Mouse (Mus musculus) lung, postnatal 14 days (tissue): ENCODE results near the gene Gpr176.

Source experiments
- DNase-seq: peaks from one replicate; pipeline ENCODE4 v3.0.0; 2021

The Gpr176 gene

GRCm38 (mm10) chr2:118371841-118372240 is 1.4 kb downstream of the Gpr176 start:
- DNase-seq: no peak

- DNase-seq: no peak
Observed at GRCm38 (mm10) chr2:118355138-118355719, 18.0 kb downstream of the Gpr176 start.

GRCm38 (mm10) chr2:118353916-118354403 is 19.3 kb downstream of the Gpr176 start:
- DNase-seq: no peak

GRCm38 (mm10) chr2:118353498-118353897 is 19.7 kb downstream of the Gpr176 start:
- DNase-seq: no peak

DNA sequence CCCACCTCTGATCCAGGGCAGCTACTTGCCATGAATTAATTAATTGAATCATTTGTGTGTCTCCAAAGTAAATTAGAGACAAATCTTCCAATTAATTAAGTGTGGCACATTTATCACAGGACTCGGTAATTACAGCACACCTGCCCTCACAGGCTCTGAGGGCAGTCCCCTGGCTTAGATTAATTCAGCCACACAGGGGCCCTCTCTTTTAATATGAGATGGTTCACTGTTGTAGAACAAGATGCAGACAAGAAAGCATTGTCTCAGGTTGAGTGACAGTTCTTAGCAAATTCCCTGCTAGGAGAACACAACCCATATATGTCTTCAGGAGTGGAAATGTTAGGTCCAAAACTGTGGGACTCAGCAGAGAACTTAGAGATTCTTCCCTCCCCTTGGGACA is 27.7 kb downstream of the Gpr176 start:
- DNase-seq: no peak

DNA sequence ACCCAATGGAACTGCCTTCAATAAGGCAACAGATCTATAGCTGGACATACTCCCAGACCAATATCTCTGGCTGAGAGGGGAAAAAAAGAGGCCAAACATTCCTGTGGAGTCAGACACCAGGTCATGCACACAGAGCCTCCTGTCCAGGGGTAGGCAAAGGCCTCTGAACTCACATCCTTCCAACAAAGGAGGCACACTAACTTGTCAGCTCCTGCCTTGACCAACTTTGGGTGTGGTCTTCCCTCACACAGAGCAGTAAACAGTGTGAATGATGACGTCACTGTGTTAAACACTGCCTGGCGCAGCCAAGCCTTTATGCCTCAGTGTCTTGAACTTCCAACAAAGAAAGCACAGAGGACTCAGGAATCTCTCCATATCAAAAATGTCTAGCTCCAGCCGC is 29.3 kb downstream of the Gpr176 start:
- no peak for DNase-seq

DNA sequence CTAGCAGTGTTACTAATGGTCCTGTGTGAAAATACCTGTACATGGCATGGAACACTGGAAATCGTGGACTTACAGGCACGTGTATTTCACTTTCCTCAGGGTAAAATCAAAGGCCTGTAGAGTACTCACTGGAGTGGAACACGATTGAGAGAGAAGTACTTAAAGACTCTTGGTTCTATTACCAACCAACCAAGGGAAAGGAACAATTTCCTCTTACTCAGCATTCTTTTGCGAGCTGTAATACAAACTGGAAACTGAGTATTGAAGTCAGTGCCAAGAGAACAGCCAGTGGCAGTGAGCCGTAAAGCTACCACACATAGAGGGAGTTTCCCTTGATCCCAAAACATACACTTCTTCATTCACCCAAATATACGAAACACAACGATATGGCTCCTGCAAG is 31.9 kb downstream of the Gpr176 start:
- no peak for DNase-seq

DNA sequence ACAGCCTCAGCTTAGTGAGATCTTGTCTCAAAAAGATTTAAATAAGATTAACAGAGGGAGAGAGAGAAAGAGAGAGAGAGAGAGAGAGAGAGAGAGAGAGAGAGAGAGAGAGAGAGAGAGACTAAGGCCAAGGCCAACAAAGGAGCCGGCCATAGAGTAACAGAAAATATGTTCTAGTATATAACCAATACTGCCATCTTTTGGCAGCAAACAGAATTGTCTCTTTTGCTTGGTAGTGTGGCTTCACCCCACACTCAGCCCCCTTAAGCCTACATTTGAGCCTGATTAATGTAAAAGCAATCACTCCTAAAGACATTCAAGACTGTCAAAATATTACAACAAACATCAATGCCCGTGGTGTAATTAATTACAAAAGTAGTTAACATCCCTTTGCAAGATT is 37.1 kb downstream of the Gpr176 start:
- DNase-seq: peak; percentile 4

- no peak for DNase-seq
Observed at GRCm38 (mm10) chr2:118322663-118323062, 50.6 kb downstream of the Gpr176 start.

DNA sequence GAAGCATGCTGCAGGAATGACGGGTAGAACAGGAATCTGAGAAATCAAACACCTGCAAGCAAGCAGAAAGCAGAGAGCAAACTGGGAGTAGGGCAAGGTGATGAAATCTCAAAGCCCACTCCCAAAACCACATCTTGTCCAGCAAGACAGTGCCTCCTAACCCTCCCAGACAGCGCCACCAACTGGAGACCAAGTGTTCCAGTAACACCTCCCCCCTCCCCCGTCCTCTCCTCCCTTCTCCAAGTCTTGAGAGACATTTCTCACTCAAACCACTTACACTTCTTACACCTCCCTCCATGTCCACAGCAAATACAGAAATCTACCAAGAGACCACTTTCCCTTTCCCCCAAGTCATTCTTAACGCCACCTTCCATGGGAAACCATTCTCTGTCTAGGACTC is 51.4 kb downstream of the Gpr176 start:
- DNase-seq: no peak

DNA sequence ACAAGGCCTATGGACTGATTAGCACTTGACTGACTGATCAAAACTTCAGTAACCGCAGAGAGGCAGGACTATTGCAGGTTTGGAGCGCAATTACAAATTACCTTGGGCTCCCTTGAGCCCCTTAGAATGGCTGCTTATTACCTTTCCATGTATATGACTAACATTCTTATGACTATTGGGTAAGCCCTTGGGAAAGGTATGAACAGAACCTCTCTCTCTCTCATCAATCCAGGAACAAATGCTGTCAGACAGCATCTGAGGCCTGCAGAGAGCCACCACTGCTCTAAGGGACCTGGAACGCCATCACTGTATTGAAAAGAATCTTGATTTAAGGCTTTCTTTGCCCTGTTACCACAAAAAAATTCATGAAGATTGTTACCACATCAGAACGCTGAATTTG is 52.1 kb downstream of the Gpr176 start:
- DNase-seq: no peak

- DNase-seq: no peak
Observed at GRCm38 (mm10) chr2:118320519-118320918, 52.7 kb downstream of the Gpr176 start.

- DNase-seq: no peak
Observed at GRCm38 (mm10) chr2:118319176-118319575, 54.0 kb downstream of the Gpr176 start.

- DNase-seq: no peak
Observed at GRCm38 (mm10) chr2:118316939-118317338, 56.3 kb downstream of the Gpr176 start.

DNA sequence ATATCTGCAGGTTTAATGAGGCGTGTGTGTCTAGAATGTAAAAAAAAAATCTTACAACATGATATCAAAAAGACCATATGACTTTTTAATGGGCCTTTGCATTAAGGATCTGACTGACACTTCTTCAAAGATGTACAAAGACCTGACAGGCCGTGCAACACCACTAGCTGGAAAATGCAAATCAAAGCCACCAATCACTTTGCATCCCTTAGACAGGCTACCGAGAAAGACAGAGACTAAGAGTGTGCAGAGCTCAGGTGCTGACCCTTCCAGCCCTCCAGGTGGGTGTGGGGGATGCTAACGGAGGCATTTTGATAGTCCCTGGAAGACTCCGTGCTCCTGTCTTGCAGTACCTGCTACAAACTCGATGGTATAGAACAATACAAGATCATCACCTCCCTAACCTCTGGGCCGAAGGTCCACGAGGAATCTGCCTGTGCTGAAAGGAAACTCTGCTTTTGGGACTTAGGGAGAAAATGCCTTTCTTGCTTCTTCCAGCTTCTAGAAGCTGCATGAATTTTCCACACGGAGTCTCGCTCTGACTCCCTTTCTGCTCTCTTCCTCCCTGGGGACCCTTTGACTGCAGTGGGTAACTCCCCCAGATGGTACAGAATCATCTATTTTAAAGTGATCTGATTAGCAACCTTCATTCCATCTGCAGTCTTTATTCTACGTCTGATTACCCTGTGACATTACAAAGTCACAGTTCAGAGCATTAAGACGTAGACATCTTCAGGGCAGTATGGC is 57.4 kb downstream of the Gpr176 start:
- no peak for DNase-seq

DNA sequence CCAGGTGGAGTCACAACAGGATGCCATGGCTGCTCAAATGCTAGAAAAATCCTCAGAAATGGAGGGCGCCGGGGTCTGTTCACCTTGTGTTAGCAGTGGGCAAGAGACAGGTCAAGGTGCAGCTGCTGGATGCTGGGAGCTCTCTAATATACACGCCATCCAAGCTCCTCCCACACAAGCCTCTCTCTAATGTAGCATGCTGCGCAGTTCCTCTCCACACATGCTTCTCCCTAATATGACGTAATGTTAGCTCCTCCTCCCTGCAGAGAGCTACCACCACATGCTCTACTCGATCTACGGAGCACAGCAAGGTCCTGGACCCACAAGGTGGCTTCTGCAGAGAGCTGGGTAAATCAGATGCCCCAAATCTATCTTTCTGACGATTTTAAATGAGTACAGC is 65.7 kb downstream of the Gpr176 start:
- DNase-seq: no peak

DNA sequence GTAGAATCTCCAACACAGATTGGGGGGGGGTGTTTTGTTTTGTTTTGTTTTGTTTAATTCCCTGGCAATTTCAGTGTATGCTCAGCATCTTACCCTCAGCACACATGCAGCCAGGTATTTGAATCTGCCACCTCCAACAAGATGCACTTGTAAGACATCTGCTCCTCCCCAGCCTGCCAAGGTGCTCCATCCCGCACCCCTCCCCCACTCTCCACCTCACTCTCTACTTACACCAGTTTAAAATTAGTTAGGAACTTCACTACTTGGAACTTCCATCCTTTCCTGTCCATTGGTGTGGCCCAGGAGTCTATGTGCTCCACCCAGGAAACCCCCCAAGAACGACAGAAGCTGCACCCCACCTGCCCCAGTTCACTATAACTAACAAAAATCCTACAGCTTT is 66.3 kb downstream of the Gpr176 start:
- DNase-seq: no peak

GRCm38 (mm10) chr2:118306522-118306895 is 66.7 kb downstream of the Gpr176 start:
- no peak for DNase-seq

DNA sequence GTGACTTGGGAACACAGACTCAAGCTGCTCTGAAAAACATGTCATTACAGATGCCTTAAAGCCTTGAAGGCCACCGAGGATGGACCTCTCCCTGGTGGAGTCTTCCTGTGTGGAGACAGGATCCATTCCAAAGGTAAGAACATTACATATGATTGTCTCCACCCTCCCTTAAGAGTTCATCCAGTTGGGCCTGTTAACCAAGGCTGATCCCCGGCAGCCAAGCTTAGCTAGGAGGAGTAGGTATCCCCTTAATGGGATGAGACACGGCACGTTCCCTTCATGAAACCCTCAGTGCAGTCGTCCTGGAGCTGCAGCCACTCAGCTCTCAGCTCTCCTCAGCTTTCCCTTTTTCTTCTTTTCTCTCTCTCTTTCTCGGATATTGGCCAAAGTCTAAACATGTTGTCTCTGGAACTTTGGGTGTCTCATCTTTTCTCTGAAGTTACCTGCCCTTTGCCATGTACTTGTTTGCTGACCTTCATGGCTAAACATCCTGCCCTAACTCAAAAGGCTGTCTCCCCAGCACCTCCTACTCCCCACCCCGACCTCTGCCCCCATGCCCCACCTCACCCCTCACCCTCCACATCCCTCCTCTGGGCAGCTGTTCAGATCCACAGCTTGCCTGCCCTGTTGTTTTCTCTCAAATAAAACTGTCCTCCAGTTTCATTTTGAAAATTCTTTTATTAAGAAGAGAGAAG is 67.2 kb downstream of the Gpr176 start:
- DNase-seq: no peak

DNA sequence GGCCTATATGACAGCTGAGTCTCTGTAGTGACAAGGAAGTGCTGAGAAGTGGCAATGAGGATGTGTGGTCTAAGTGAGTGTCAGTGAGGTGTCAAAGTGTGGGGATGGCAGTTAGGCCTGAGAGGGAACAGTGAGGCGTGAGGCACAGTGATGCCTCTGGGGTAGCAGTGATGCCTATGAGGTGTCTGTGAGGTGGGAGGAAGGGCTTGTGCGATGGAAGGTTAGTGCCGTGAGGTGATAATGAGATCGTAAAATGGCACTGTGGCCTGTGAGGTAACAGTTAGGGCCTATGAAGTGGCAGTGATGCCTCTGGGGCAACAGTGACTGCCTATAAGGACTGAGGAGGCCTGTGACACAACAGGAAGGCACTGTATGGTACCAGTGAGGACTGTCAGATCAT is 69.8 kb downstream of the Gpr176 start:
- no peak for DNase-seq

- DNase-seq: no peak
Observed at GRCm38 (mm10) chr2:118301656-118302055, 71.6 kb downstream of the Gpr176 start.

GRCm38 (mm10) chr2:118301041-118301545 is 72.1 kb downstream of the Gpr176 start:
- no peak for DNase-seq

DNA sequence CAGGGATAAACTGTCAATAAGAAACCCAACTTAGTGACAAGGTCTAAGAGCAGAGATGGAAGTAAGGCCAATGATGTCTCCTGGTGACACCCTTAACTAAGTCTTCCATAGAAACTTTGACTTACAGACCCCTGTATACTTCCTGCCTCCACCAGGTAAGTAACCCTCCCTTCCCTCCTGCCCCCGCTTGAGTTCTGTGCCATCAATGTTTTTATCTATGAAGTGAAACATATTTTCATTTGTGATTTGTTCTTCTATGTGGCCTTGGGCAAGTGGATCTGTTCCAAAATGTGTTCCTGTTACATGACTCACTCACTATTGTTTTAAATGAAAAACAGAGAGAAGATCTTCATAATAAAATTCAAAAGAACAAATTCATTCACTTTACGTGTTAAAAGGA is 73.2 kb downstream of the Gpr176 start:
- DNase-seq: no peak

GRCm38 (mm10) chr2:118298601-118299000 is 74.6 kb downstream of the Gpr176 start:
- no peak for DNase-seq
